10 mouse cellular contexts compared by ENCODE assay signal in genomic region chr1:72577481-72577922, GRCm38 (mm10). TPM values are rescaled to one million over a fixed set of nuclear protein-coding genes. Genes with fewer than 3 reads are reported as not detected.
DNase-seq lines count a peak whose midpoint lies in the region; ATAC-seq lines count a peak whose summit lies in the region.
"Had no signal": no experiment of that assay in that cellular context is flagged by ENCODE, and none has a peak within 500 bp of the region (broad histone marks: within the 10 kb centered on the region; RNA-seq: fewer than 3 reads in every experiment).

No protein-coding gene starts in this region.

- no peak overlapping the region; the same call in 1 of the 2 replicates for H3K4me3 ChIP-seq in forebrain, embryonic 14.5 days (ENCODE audit: low read depth, low read length)
- peak overlapping the region; percentile 39 for H3K4me3 ChIP-seq in midbrain, embryonic 10.5 days
- H3K4me3 ChIP-seq: liver, embryonic 13.5 days had no signal

- peak overlapping the region; percentile 33; the same call in 1 of the 2 replicates for H3K9ac ChIP-seq in forebrain, embryonic 14.5 days (ENCODE audit: low read length)
- H3K9ac ChIP-seq: liver, embryonic 13.5 days had no signal

- H3K36me3 ChIP-seq in forebrain, embryonic 14.5 days (ENCODE audit: control insufficient read depth, insufficient read depth, low read length), result no peaks in the 10 kb centered on the region
- no peaks in the 10 kb centered on the region for H3K36me3 ChIP-seq in midbrain, embryonic 10.5 days
- H3K36me3 ChIP-seq: liver, embryonic 13.5 days had no signal

- ATAC-seq in forebrain, embryonic 14.5 days, result peak; percentile 31; the same call in 1 of the 2 replicates

- WGBS in forebrain, embryonic 14.5 days, result 2% methylated on average over 12 of the region's 12 CpGs
- WGBS in midbrain, embryonic 10.5 days, result 2% methylated on average over 12 of the region's 12 CpGs

- H3K4me2 ChIP-seq in forebrain, embryonic 14.5 days (ENCODE audit: low read length), result peak overlapping the region; percentile 27
- H3K4me2 ChIP-seq: liver, embryonic 13.5 days had no signal

- H3K27me3 ChIP-seq in forebrain, embryonic 14.5 days (replicated peaks; ENCODE audit: control insufficient read depth, insufficient read depth, low read length), result no peaks in the 10 kb centered on the region
- peaks cover 34% of the 10 kb centered on the region for H3K27me3 ChIP-seq in midbrain, embryonic 10.5 days (ENCODE audit: low read depth, poor library complexity, severe bottlenecking)

- H3K4me1 ChIP-seq in forebrain, embryonic 14.5 days (ENCODE audit: control insufficient read depth, insufficient read depth, low read length), result peaks cover 15% of the 10 kb centered on the region
- peaks cover 33% of the 10 kb centered on the region for H3K4me1 ChIP-seq in midbrain, embryonic 10.5 days

- H3K9me3 ChIP-seq in forebrain, embryonic 14.5 days (replicated peaks; ENCODE audit: control insufficient read depth, low read length), result no peaks in the 10 kb centered on the region
- no peaks in the 10 kb centered on the region for H3K9me3 ChIP-seq in midbrain, embryonic 10.5 days (replicated peaks)
- H3K9me3 ChIP-seq: liver, embryonic 13.5 days had no signal

- no peak overlapping the region for H3K27ac ChIP-seq in forebrain, embryonic 14.5 days (ENCODE audit: low read depth, low read length)
- H3K27ac ChIP-seq in midbrain, embryonic 10.5 days (replicated peaks), result peak overlapping the region; percentile 61
- H3K27ac ChIP-seq: liver, embryonic 13.5 days had no signal

- DNase-seq in heart, adult 11 months, result peak; percentile 82
- DNase-seq in heart, adult 8-10 months (ENCODE audit: low spot score), result no peak
- DNase-seq in ES-CJ7 (ENCODE audit: low read depth, low spot score), result peak; percentile 61
- peak; percentile 39 for DNase-seq in forebrain, embryonic 14.5 days (ENCODE audit: low spot score)
- peak; percentile 40 for DNase-seq in midbrain, embryonic 10.5 days (ENCODE audit: low spot score)
- no peak for DNase-seq in gastrocnemius, adult 18-20 months (ENCODE audit: low spot score)
- no peak for DNase-seq in lung, postnatal 25 days (ENCODE audit: low spot score)
- DNase-seq in right cerebral cortex, postnatal 14 days, result no peak
- DNase-seq: liver, embryonic 13.5 days had no signal

RNA-seq across cellular contexts. Expression of gene Smarcal1, which starts 5.5 kb away (rescaled TPM):
- total RNA-seq in heart, adult 8-10 months (2022), result 10 to 100 TPM; 28.2 to 32.2 (median 29.4) TPM
- polyA plus RNA-seq in forebrain, embryonic 14.5 days (2014; fragmentation: Nextera tagmentation; extraction: Ambion mirVana), result 28.6 and 35.0 TPM in 2 replicates
- 28.5 and 32.8 TPM in 2 replicates for polyA plus RNA-seq in midbrain, embryonic 10.5 days (2016; fragmentation: Nextera tagmentation; extraction: Ambion mirVana)
- total RNA-seq in gastrocnemius, adult 18-20 months (2021), result 10 to 100 TPM; 18.5 to 21.9 TPM

RNA-seq across cellular contexts. Expression of gene March4, which starts 40.8 kb away (rescaled TPM):
- not detected for total RNA-seq in heart, adult 8-10 months (2022)
- 2.8 and 3.6 TPM in 2 replicates for polyA plus RNA-seq in forebrain, embryonic 14.5 days (2014; fragmentation: Nextera tagmentation; extraction: Ambion mirVana)
- 0.22 and 0.55 TPM in 2 replicates for polyA plus RNA-seq in midbrain, embryonic 10.5 days (2016; fragmentation: Nextera tagmentation; extraction: Ambion mirVana)
- total RNA-seq in gastrocnemius, adult 18-20 months (2021), result under 1 TPM; 0.24 to 0.62 TPM
- total RNA-seq: hematopoietic stem cell, adult 5-6 weeks had no signal
- polyA plus RNA-seq: liver, embryonic 13.5 days had no signal

Comparison
In these comparisons a context has a peak if more than half of its experiments do, and no peak if none do; other contexts are left out.
1. DNase-seq: peak in heart, adult 11 months (single experiment), ES-CJ7 (single experiment), forebrain, embryonic 14.5 days (single experiment) and midbrain, embryonic 10.5 days (single experiment); none in heart, adult 8-10 months (single experiment), gastrocnemius, adult 18-20 months (single experiment), lung, postnatal 25 days (single experiment) and right cerebral cortex, postnatal 14 days (single experiment).